Mouse (Mus musculus) monocyte, adult 59 days (primary cell): Measurements from ENCODE around the gene Ndn. TPM values are rescaled to one million over a fixed set of nuclear protein-coding genes. Genes with fewer than 3 reads are reported as not detected.

Experiments
- total RNA-seq, 2 experiments: library from RNA; stranded (reverse); gene quantifications; one replicate each; pipeline ENCODE4 v1.2.4; 2023

Ndn gene
- under 1 TPM; 0.16 to 0.18 TPM for total RNA-seq

GRCm38 (mm10) chr7:62346269-62346668 lies at the start of gene Ndn:
Gene Ndn (plus strand): TSS chr7:62346569.

GRCm38 (mm10) chr7:62376510-62377304 lies 30.3 kb downstream of the Ndn start, which contains the start of gene Magel2:
Gene Magel2 (plus strand): TSS chr7:62377010.

Other genes starting within 250 kb of the Ndn start
- gene Magel2, start 30.4 kb downstream of the Ndn start, total RNA-seq: not detected
- gene Mkrn3, start 73.6 kb downstream of the Ndn start, total RNA-seq: not detected
- gene Peg12, start 117.9 kb downstream of the Ndn start, total RNA-seq: 1 to 10 TPM; 1.7 to 2.2 TPM